Mouse (Mus musculus) lung, adult 2 months (tissue): ENCODE measurements around the gene Zcchc13.

Experiments used
- CTCF ChIP-seq: fragments of 200-500 bp; IDR thresholded peaks from 2 replicates; pipeline ENCODE4 v1.5.1; 2011; ENCODE audit warnings: mild to moderate bottlenecking, low read length, control low read depth; ENCODE audit not compliant: insufficient read depth
- POLR2A ChIP-seq: fragments of 200-500 bp; IDR thresholded peaks from 2 replicates; pipeline ENCODE4 v1.6.1; 2011; ENCODE audit warnings: low read depth, mild to moderate bottlenecking, control low read depth, low read length, borderline replicate concordance; ENCODE audit errors: extremely low read depth

- TF ChIP-seq CTCF (no peak), POLR2A (no peak)
These were observed 13.9 kb downstream of the Zcchc13 start for GRCm38 (mm10) chrX:103644301-103644700.
